Mouse (Mus musculus): ENCODE results near the gene Orai2. TPM values are rescaled to one million over a fixed set of nuclear protein-coding genes. Genes with fewer than 3 reads are reported as not detected.
"Not testable (repeated sequence)": the region's sequence is repeated elsewhere in the genome, so short reads cannot be mapped to it uniquely, and the experiment has no call there.

The Orai2 gene
- total RNA-seq (2015; ENCODE audit: low replicate concordance) (6.9 and 13.1 TPM in 2 replicates), total RNA-seq (2017; ENCODE audit: low replicate concordance) (6.4 and 10.6 TPM in 2 replicates)

- peak; percentile 60 for ATAC-seq (replicated peaks; ENCODE audit: low FRiP score, poor library complexity, severe bottlenecking)
Observed at GRCm38 (mm10) chr5:136170512-136171362, at the start of gene Orai2. TSS of gene Orai2 (minus strand) at chr5:136170713.

- no peak for ATAC-seq (replicated peaks; ENCODE audit: low FRiP score, poor library complexity, severe bottlenecking)
Observed at GRCm38 (mm10) chr5:136218585-136218984, 48.1 kb upstream of the Orai2 start.

DNA sequence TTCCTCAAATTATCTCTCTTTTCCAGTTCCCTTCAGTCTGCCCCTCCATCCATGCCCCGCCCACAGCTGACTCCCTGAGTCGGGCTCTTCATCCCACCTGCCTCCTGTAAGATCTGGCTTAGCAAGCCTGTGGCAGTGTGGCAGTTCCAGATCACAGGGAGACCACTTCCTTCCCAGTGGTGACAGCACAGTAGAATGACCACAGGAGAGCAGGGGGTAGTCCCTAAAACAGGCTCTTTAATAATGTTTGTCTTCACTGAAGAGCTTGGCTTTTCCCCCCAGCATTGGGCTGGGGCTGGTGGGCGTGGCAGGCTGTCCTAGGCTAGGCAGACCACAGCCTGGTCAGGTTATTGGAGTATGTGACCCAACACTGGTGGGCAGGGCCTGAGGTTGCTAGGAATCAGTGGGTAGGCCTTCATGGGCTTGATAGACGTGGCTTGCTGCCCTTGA lies 47.4 kb upstream of the Orai2 start:
- no peak for ATAC-seq (replicated peaks; ENCODE audit: low FRiP score, poor library complexity, severe bottlenecking)

DNA sequence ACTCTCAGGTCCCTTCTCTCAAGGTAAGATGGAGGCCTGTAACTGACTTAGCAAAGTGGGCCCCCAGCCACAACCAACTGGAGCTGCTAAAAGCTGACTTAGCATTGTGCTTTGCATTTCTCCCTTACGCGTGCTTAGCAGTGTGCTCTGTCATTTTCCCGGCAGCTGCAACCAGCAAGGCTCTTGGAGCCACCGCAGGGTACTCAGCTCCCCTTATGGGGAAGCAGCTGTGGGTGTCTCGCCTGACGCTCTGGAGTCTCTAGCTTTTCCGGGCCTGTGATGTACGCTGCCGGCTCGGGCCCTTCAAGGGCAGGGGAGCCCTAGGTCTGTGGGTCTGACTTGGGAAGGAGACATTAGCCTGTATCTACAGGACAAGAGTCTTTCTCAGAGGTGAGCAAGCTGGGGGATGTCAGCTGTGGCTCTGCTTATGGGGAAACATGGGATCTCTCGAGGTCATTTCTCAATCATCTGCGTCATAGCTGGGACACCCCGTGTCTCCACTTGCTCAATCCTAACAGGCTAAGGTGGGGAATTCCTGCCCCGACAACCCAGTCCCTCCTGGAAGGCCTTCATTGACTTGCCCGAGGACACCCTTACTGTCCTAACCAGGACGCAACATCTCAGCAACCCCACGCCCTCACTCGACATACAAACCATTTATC lies 46.6 kb upstream of the Orai2 start:
- ATAC-seq (replicated peaks; ENCODE audit: low FRiP score, poor library complexity, severe bottlenecking): no peak

DNA sequence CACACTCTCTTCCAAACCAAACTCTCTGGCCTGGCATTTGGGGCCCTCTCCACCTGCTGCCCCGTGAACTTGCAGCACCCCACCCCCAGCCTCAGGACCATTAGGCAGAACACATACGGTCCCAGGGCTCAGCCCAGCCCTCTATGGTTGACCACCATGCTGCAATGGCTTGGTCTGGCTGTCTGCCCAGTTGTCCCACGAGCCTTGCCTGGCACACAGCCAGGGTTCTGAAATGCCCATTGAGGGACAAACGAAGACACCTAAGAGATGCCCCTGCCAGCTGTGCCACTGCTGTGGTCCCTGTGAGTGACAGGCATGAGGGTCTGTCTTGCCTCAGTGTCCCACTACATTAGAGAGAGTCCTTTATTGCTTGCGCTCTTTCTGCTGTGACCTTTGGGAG lies 45.4 kb upstream of the Orai2 start:
- no peak for ATAC-seq (replicated peaks; ENCODE audit: low FRiP score, poor library complexity, severe bottlenecking)

DNA sequence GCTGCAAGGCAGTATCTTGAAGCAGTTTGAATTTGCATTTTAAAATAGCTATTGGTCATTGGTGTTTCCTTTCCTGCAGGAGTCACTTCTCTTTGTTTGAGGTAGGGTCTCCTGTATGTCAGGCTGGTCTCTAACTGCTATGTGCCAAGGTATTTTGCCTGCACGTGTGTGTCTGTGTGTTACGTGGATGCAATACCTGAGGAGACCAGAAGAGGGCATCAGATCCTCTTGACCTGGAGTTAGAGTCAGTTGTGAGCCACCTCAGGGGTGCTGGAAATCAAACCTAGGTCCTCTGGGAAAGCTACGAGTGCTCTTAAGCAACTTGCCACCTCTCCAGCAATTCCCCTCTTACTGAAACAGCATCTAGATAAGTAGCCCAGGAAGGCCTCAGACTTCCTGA lies 44.7 kb upstream of the Orai2 start:
- no peak; the same call in 1 of the 2 replicates for ATAC-seq (replicated peaks; ENCODE audit: low FRiP score, poor library complexity, severe bottlenecking)

GRCm38 (mm10) chr5:136213716-136214115 lies 43.2 kb upstream of the Orai2 start:
- no peak for ATAC-seq (replicated peaks; ENCODE audit: low FRiP score, poor library complexity, severe bottlenecking)

DNA sequence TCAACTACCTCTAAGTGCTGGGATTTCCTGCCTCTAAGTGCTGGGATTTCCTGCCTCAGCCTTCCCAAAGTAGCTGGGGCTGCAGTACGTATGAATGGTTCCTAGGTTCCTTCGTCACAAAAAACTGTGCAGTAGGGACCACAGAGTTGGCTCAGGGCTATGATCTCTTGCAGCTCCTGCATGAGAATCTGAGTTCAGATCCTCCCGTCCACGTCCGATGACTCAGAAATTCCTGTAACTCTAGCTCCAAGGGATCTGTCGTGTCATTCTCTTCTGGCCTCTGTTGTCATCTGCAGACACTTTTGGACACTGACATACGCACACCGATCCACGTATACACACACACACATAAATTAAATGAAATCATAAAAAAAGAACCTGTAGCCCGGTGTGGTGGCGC lies 42.2 kb upstream of the Orai2 start:
- no peak for ATAC-seq (replicated peaks; ENCODE audit: low FRiP score, poor library complexity, severe bottlenecking)

GRCm38 (mm10) chr5:136211341-136212102 lies 41.0 kb upstream of the Orai2 start:
- not testable (repeated sequence) for ATAC-seq (replicated peaks; ENCODE audit: low FRiP score, poor library complexity, severe bottlenecking)

DNA sequence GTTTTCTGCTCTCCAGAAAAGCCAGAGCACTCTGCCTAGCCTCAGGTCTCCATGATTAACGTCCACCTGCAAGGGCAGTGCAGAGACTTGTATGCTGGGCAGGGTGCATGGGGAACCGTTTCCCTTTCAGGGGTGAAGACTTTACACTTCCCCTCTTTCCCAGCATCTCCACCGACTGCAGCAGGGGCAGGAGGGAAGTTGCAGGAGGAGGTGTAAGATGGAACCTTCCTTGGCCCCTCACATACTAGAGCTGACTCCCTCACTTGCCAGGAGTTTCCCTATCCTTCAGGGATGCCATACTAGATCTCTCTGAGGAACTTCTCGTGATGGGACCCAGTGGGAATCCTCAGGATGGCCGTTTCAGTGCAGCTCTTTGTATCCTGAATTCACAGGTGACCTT lies 40.0 kb upstream of the Orai2 start:
- no peak for ATAC-seq (replicated peaks; ENCODE audit: low FRiP score, poor library complexity, severe bottlenecking)

GRCm38 (mm10) chr5:136201832-136202231 lies 31.3 kb upstream of the Orai2 start:
- peak; percentile 53; the same call in 1 of the 2 replicates for ATAC-seq (replicated peaks; ENCODE audit: low FRiP score, poor library complexity, severe bottlenecking)

DNA sequence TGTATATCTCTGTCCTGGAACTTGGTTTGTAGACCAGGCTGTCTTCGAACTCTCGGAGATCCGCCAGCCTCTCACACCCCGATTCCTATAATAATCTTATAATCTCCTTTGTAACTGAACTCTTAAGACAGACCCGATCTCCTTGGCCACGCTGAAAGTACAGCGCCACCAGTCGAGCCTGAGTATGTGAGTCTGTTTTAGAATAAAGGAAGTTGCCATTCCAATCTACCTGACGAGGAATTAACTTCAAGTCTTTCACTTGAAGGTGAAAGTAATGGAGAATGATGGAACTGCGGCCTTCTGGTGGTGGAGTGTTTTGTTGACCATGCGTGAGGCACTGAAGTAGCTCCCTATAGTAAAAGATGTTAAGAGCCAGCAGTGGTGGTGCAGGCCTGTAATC lies 29.0 kb upstream of the Orai2 start:
- ATAC-seq (replicated peaks; ENCODE audit: low FRiP score, poor library complexity, severe bottlenecking): no peak

DNA sequence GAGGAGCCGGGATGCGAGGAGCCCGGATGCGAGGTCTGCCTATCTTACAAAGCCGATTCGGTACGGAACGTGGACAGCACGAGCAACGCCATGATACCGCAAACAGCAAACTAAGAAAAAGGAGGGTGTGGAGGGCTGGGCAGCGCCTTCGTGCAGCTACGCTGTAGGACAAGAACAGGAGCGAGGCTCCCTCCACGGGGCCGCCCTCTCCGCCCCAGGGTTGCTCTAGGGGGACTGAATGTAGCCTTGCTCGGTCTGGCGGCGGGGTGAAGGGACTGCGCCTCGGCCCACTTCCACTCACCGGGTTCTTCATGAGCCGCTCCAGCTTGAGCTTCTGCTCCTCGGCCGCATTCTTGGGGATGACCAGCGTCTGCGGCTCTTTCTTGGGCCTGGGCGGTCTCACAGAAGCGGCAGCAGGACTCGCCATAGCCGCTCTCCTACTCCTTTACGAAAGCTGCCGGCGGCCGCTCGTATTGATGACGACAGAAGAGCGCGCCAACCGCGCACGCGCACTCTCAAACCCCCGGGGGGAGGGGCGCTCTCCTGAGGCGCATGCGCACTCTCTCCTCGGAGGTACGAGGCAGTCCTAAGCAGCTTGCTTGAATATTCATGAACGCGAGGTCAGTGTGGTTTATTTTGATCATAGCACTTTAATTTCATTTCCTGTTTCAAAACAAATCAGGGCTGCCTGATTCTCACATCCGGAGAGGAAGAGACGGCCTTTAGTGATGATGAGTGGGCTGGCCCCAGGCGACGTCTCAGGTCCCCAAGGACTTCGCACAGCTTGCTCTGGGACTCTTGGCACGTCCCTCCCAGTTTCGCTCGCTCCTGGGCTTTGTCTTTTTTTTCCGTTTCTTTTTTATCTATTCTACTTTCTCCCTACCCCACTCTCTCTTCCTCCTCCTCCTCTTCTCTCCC lies 28.2 kb upstream of the Orai2 start, which contains the start of gene Prkrip1:
TSS of gene Prkrip1 (minus strand) at position 490 of the 918 bp plus-strand sequence.
- ATAC-seq (replicated peaks; ENCODE audit: low FRiP score, poor library complexity, severe bottlenecking): peak; percentile 93

GRCm38 (mm10) chr5:136191870-136192269 lies 21.4 kb upstream of the Orai2 start:
- no peak; the same call in 1 of the 2 replicates for ATAC-seq (replicated peaks; ENCODE audit: low FRiP score, poor library complexity, severe bottlenecking)

- 0 out of 2 replicates have a peak, but pooled peaks have one; percentile 44 for ATAC-seq (replicated peaks; ENCODE audit: low FRiP score, poor library complexity, severe bottlenecking)
Observed at GRCm38 (mm10) chr5:136186723-136187122, 16.2 kb upstream of the Orai2 start.

DNA sequence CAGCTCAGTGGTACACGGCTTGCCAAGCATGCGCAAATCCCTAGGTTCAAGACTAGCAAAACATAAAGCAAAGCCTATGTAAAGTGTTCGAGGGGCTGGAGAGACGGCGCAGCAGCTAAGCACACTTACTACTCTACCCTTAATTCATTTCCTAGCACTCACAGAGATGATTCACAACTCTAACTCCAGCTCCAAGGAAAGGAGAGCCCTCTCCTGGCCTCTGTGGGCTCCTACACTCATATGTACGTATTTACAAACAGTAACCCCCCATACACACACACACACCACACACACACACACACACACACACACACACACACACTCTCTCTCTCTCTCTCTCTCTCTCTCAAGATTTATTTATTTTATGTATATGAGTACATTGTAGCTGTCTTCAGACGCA lies 13.3 kb upstream of the Orai2 start:
- no peak for ATAC-seq (replicated peaks; ENCODE audit: low FRiP score, poor library complexity, severe bottlenecking)

DNA sequence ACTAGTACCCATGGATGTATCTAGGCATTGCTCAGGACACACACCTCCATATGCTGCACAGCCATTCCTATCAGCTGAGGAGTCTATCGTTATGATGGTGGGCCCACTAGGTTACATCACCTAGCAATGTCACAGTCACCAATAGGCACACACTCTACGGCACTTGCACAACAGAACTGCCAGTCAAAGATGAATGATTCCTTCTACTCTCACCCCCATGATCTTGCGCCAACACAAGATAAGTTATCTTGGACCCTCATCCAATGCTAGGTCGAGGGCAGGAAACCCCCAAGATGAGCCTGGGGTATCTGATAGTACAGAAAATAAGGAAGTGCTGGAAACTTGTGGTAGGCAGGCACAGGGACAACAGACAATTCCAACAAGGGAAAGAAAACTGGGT lies 12.3 kb upstream of the Orai2 start:
- ATAC-seq (replicated peaks; ENCODE audit: low FRiP score, poor library complexity, severe bottlenecking): no peak

- no peak for ATAC-seq (replicated peaks; ENCODE audit: low FRiP score, poor library complexity, severe bottlenecking)
Observed at GRCm38 (mm10) chr5:136182049-136182448, 11.5 kb upstream of the Orai2 start.

GRCm38 (mm10) chr5:136181197-136181596 lies 10.7 kb upstream of the Orai2 start:
- no peak for ATAC-seq (replicated peaks; ENCODE audit: low FRiP score, poor library complexity, severe bottlenecking)
